Mouse (Mus musculus) mature B cell (primary cell): ENCODE results near the gene Ucn2.

Experiments
- in situ Hi-C: fragments of 300-500 bp; cut with MboI; formaldehyde crosslinking; loops from 2 replicates; pipeline ENCODE4 v1.14.3; 2019

Ucn2 gene

DNA sequence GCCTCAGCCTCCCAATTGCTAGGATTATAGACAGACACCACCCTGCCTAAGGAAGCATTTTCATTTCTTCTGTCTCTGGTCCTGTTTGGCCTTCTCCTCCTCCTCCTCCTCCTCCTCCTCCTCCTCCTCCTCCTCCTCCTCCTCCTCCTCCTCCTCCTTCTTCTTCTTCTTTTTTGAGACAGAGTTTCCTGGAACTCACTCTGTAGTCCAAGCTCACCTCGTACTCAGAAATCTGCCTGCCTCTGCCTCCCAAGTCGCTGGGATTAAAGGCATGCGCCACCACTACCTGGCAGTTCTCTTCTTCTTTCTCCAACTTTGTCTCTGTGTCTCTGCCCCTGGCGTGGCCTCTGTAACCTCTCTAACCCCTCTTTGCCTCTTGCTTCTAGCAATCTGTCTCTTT, at the start of gene Ucn2:
TSS of gene Ucn2 (plus strand) at position 301 of the 400 bp plus-strand sequence.
- in situ Hi-C loops = no loop called here

DNA sequence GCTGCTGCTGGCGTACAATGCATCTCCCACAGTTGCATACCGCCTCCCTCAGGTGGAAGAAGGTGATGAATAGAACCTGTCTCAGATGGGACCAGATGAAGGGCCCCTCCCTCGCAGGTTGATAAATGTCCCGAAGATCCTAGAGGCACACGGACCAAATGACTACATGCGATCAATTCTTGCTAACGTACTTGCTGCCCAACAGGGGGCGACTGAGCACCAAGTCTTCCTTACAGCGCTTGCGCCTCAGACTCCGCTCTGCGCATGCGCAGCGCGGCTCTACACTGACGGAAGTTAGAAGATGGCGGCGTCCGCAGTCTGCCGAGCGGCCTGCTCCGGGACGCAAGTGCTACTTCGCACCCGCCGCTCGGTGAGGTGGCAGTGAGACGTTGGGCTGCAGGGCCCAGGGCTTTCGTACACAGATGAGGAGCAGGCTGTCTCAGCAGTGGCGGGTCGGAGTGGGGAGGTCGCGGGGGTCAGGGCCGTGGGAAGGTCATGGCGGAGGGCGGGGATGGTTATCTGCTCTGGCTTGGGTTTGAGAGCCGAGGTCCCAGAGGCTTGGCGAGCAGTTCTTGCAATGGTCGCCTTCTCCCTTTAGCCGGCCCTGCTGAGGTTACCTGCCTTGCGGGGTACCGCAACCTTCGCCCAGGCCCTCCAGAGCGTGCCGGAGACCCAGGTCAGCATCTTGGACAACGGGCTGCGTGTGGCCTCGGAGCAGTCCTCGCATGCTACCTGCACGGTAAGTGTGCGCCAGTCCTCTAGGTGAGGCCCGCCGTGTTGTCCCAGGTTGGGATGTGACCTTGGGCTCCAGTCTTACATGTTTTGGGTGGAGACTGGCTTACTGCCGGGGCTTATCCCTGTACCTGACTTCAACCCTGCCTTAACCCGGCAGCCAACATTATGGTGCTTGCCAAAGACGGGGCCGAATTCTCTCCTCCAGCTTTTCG, 49.1 kb upstream of the Ucn2 start, which contains the start of gene Uqcrc1:
TSS of gene Uqcrc1 (plus strand) at position 216 of the 947 bp plus-strand sequence.
- in situ Hi-C loops = no loop called here

- in situ Hi-C loops = no loop called here
Measured at GRCm38 (mm10) chr9:108945111-108945510, 40.7 kb upstream of the Ucn2 start.

DNA sequence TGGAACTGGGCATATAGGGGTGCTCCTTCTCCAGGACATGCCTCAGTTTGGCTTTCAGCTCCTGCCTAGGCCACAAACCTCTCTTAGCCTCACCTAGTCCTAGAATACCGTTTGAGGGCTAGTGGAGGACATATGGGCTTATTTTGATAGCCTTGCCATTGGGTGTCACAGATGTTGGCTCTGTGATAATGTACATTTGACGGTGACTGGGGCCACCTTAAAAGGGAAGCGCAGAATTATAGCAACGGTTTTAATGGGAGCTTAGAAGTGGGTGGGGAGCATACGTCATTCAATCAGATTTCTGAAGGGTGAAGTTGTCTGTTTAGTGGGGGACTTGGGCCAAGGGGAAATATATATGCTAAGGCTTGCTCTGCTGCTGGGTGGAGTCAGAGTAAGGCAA, 40.2 kb upstream of the Ucn2 start:
- in situ Hi-C loops = no loop called here

DNA sequence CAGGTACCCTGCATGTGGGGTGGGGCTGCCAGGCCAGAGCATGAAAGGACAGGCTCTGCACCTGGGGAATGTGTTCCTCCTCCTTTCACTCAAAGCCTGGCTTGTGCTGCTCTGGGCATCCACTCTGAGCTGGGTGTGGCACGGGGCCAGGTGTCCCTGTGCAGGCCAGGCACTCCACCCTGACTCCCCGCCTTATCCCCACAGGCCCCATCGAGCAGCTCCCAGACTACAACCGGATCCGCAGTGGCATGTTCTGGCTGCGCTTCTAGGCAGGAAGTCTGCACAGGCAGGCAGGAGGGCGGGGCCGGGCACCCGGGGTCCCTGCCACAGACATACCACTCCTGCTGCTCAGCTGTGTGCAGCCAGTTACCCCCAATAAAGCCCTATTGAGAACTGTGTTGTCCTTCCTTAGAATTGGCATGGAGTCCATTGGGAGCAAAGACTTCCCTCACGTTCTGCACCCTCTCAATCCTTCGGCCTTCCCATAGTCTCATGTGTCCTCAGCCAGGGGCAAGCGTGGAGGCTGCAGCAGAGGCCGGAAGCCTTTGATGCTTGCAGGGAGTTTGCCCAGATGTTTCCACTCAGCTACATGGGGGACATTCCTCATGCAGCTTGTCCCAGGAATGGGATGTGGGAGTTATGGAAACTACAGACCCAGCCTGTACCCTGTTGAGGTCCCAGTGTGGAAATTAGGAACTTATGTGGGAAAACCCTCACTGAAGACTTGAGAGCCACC, 36.4 kb upstream of the Ucn2 start:
- in situ Hi-C loops = no loop called here

- in situ Hi-C loops = no loop called here
Measured at GRCm38 (mm10) chr9:108949967-108950728, 35.7 kb upstream of the Ucn2 start.

DNA sequence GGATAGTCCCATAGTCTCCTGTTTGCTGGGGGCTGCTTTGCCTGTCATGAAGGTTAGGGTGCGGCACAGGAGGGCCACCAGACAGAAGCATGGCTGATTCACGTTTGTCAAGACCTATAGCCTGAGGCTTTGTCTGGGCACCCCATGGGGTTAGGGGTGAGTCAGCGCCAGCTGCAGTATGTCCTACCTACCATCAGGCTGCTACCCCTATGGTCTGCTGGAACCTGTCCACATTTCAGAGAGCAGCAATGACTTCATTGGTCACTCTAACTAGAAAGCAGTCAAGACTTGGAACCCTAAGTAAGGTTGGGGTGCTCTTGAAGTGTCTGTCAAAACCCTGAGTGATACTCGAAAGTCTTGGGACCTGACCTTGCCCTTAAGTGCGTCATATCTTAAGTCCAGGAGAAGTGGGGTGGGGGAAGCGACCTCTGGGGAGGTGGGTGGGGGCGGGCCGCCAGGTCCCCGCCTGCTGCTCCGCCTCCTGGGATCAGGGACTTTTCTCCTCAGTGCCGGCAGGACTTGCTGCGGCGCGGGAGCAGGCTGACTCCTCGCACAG, 32.7 kb upstream of the Ucn2 start, which contains the start of gene Col7a1:
TSS of gene Col7a1 (plus strand) at position 506 of the 556 bp plus-strand sequence.
- in situ Hi-C loops = no loop called here

- in situ Hi-C loops = no loop called here
Measured at GRCm38 (mm10) chr9:108955241-108955640, 30.6 kb upstream of the Ucn2 start.

DNA sequence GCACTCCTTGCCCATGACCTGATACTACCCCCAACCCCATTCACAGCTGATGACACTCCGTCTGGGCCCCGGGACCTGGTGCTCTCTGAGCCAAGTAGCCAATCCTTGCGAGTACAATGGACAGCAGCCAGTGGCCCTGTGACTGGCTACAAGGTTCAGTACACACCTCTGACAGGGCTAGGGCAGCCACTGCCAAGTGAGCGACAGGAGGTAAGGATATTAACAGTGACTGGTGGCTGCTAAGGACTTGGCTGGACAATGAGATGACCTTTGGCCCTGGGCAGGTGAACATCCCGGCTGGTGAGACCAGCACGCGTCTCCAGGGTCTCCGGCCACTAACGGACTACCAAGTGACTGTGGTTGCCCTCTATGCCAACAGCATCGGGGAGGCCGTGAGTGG, 30.0 kb upstream of the Ucn2 start:
- in situ Hi-C loops = no loop called here

DNA sequence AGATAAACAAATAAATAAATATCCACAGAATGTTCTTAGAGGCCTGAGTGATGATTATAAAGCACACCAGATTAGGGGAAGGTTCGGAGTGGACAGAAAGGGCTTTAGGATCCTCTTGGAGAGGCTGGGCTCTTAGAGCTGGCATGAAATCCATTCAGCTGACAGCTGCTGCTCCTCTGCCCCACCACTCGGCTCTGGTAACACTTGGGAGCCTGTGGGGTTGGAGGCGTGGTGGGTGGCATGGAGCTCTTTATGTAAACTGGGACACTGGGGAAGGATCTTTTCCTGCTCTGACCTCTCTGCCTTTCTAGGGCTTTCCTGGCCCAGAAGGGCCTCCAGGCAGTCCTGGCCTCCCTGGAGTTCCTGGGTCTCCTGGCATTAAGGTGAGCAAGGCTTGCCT, 22.2 kb upstream of the Ucn2 start:
- in situ Hi-C loops = no loop called here

DNA sequence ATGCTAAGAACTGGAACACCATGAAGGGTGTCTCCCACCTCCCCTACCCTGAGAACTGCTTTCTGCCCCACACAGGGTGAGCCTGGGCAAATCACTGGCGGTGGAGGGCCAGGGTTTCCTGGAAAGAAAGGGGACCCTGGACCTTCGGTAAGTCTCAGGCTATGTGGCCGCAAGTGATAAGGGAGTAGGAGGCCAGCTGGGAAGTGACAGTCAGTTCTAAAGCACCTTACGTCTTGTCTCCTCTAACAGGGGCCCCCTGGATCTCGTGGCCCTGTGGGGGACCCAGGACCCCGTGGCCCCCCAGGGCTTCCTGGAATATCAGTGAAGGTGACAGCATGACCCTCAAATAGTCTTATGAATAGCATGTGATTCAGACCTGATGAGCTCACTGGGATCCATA, 21.5 kb upstream of the Ucn2 start:
- in situ Hi-C loops = no loop called here

GRCm38 (mm10) chr9:108970623-108971022, 15.2 kb upstream of the Ucn2 start:
- in situ Hi-C loops = no loop called here

DNA sequence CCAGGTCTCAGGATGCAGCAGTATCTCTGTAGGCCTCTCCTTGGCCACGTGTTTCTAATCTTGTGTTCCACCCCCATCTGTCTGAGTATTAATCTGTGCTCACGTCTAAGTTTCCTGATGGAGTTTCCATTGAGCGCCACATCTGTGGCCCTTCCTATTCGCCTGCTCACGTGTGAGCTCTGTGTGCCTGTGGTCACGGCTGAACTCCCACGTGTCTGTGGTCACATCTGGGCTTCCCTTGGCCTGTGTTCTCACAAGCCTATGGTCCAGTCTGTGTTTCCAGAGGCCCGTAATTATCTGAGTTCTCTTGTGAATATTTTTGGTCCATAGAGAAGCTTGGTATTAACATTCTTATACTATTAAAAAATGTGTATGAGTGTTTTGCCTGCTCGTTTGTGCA, 9.3 kb upstream of the Ucn2 start:
- in situ Hi-C loops = no loop called here

DNA sequence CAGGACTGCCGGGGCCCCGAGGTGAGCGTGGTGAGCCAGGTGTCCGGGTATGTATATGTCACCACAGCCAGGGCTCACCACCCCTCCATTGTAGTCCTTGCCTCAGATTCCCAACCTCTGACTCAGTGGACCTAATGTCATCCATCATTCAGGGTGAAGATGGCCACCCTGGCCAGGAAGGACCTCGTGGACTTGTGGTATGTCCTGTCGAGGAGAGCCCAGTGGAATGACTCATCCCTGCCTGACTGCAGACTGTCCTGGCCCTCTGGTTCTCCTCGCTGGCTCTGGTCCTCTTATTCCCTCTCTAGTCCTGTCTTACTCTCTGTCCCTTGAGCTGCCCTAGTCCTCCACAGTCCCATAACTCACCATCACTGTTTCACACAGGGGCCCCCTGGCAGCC, 7.8 kb upstream of the Ucn2 start:
- in situ Hi-C loops = no loop called here

- in situ Hi-C loops = no loop called here
Measured at GRCm38 (mm10) chr9:108982498-108982897, 3.3 kb upstream of the Ucn2 start.

- in situ Hi-C loops = no loop called here
Measured at GRCm38 (mm10) chr9:108983209-108983608, 2.6 kb upstream of the Ucn2 start.

- in situ Hi-C loops = no loop called here
Measured at GRCm38 (mm10) chr9:108987704-108988350, 2.0 kb downstream of the Ucn2 start.

DNA sequence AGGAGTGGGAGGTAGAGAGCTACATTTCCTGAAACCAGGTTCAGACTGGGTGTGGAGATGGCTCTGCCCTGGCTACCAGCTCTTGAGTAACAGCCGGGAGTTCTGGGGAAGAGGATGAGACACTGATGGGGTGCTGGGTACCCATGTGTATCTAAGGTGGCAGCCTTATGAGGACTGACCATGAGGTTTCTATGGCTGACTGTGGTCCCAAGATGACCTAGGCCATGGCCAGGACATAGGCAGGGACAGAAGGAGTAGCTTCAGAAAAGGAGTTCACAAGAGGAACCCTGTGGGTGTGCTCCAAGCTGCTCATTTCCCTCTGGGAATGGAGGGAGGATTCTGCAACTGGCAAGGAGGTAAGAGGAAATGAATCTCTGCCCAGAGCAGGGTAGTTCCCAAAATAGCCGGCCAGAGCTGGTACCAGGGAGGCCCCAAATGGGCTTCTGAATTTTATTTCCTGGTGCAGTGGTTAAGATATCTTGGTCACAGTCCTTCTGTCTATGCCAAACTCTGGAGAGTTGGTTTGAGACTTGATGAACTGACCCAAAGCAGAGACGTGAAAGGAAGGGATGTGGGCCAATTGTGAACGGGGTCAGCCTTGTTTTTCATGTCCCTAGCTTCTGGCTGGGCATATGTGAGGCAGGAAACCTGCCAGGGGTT, 4.1 kb downstream of the Ucn2 start:
- in situ Hi-C loops = no loop called here

GRCm38 (mm10) chr9:108990462-108990820, 4.6 kb downstream of the Ucn2 start:
- in situ Hi-C loops = no loop called here

- in situ Hi-C loops = no loop called here
Measured at GRCm38 (mm10) chr9:108991428-108992084, 5.7 kb downstream of the Ucn2 start, which contains the start of gene Pfkfb4. Gene Pfkfb4 (plus strand): TSS chr9:108991778.
